Mouse (Mus musculus) C2C12 (cell line): ENCODE data around the gene E2f6.

Experiments
- CEBPB ChIP-seq: IDR thresholded peaks from one replicate; pipeline ENCODE4 v1.6.1; 2011; ENCODE audit warnings: low read depth, mild to moderate bottlenecking, control low read depth, moderate library complexity
- CTCF ChIP-seq: IDR thresholded peaks from one replicate; pipeline ENCODE4 v1.5.1; 2011; ENCODE audit not compliant: control insufficient read depth, insufficient read depth, insufficient read length
- MAX ChIP-seq: IDR thresholded peaks from one replicate; pipeline ENCODE4 v1.6.1; 2011; ENCODE audit warnings: mild to moderate bottlenecking, control low read depth
- MYOD1 ChIP-seq: IDR thresholded peaks from one replicate; pipeline ENCODE4 v1.6.1; 2011; ENCODE audit warnings: low read depth; ENCODE audit not compliant: control insufficient read depth, insufficient read length
- MYOG ChIP-seq: IDR thresholded peaks from one replicate; pipeline ENCODE4 v1.6.1; 2011; ENCODE audit not compliant: control insufficient read depth, insufficient read length; ENCODE audit errors: extremely low read depth

- TF ChIP-seq MYOG (no peak), CTCF (no peak), MAX (no peak), MYOD1 (no peak), CEBPB (no peak)
Measured at GRCm38 (mm10) chr12:16877679-16878078, 66.9 kb downstream of the E2f6 start.
